Mouse (Mus musculus) kidney, adult 2 months (tissue): ENCODE results near the gene Ugt1a5.

ENCODE experiments used
- CTCF ChIP-seq: fragments of 200-500 bp; conservative IDR thresholded peaks from 2 replicates; pipeline ENCODE4 v1.5.1; 2011; ENCODE audit warnings: low read depth, mild to moderate bottlenecking, control low read depth, low read length, moderate library complexity, mixed read lengths; ENCODE audit not compliant: insufficient read depth, insufficient read length
- POLR2A ChIP-seq: fragments of 200-500 bp; IDR thresholded peaks from one replicate; pipeline ENCODE4 v1.6.1; 2011; ENCODE audit warnings: low read depth, low read length, control low read depth

DNA sequence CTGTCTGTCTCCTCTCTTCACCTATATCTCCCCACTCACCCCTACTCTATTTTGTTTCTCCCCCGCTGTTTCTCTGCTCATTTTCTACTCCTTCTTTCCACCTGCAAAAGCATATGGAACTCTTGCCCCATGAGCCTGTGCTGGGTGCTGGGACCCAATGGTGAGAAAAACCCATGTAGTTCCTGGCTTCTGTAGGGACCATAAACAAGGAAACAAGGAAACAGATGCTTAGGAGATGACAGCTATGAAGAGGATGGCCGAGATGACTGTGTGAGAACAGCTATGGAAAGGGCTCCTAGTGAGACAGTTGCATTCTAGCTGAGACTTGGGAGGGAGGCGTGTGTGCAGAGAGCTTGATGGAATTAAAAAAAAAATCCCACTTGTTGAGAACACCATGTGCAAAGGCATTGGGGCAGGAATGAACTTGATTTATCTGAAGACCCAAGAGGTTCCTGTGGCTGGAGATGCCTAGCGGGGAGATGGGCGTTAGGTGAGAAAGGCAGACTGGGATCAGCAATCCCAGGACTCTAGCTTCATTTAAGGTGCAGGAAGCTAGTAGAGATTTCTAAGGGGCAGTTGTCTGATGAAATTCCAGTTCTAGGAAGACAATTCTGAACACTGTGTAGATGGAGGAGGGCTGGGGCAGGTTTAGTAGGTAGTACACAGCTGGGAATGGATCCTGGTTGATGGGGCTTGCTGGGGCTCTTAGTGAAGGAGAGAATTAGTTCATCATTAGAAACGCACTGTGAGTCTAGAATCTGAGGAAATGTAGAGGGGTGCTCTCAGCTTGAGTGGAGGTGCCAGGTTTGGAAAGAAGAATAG, 65.4 kb downstream of the Ugt1a5 start:
- TF ChIP-seq CTCF (no peak), POLR2A (no peak)
